Comparison of ENCODE assay signal across 8 mouse cellular contexts in genomic region chr4:132308437-132309139, GRCm38 (mm10). TPM values are rescaled to one million over a fixed set of nuclear protein-coding genes. Genes with fewer than 3 reads are reported as not detected.
A peak's percentile ranks its signal among the peaks of the same experiment; 100 is the strongest.
DNase-seq lines count a peak whose midpoint lies in the region; ATAC-seq and TF ChIP-seq lines count a peak whose summit lies in the region.

No protein-coding gene starts in this region.

- no peak for TF ChIP-seq CTCF in cortical plate, adult 2 months (IDR thresholded peaks at IDR 0.05; ENCODE audit: extremely low read depth, insufficient read depth, low read length)

- peak; percentile 90 for ATAC-seq in activated CD4-positive, CD25-positive, alpha-beta regulatory T cell, adult 4 months
- peak; percentile 76 for ATAC-seq in megakaryocyte progenitor cell, adult 5-6 weeks (replicated peaks; ENCODE audit: poor library complexity)

- TF ChIP-seq POLR2A in cortical plate, adult 2 months (IDR thresholded peaks at IDR 0.05; ENCODE audit: extremely low read depth, insufficient read depth, low read length) = peak; percentile 100

- H3K4me1 ChIP-seq in cortical plate, adult 2 months (ENCODE audit: control insufficient read depth, insufficient read depth, low read length) = no peaks in the 10 kb centered on the region

- peak overlapping the region; percentile 84 for H3K4me3 ChIP-seq in cortical plate, adult 2 months (ENCODE audit: insufficient read depth, low read length)

- DNase-seq in gastrocnemius, adult 8-10 months (ENCODE audit: low spot score in 2 of 2) = peak; percentile 80 to 86
- DNase-seq in induced T-regulatory cell, adult 2 months (ENCODE audit: low read depth) = peak; percentile 94
- DNase-seq in left cerebral cortex, adult 9 months (ENCODE audit: low spot score in 2 of 2) = peak; percentile 81 to 92
- DNase-seq in right cerebral cortex, postnatal 14 days = peak; percentile 87
- peak; percentile 85 to 90 for DNase-seq in urinary bladder, postnatal 36 days (ENCODE audit: low spot score in 2 of 2)

- H3K27ac ChIP-seq in cortical plate, adult 2 months (ENCODE audit: insufficient read depth, low read length) = peak overlapping the region; percentile 90

RNA-seq across cellular contexts. Expression of gene Rab42, which starts 5.4 kb away (rescaled TPM):
- not detected for polyA plus RNA-seq in activated CD4-positive, CD25-positive, alpha-beta regulatory T cell, adult 4 months (2017; shearing (Covaris generic))
- 3.8 and 5.3 TPM in 2 replicates for polyA plus RNA-seq in cortical plate, adult 2 months (2012; rRNA removed)
- 1 to 10 TPM in 1 of 4 experiments, under 1 TPM in 1, not detected in 2; 0.58 to 1.5 TPM for total RNA-seq in gastrocnemius, adult 8-10 months (2022)
- not detected in 2 replicates for total RNA-seq in megakaryocyte progenitor cell, adult 5-6 weeks (2015)
- 1.0 and 1.3 TPM in 2 replicates for total RNA-seq in megakaryocyte progenitor cell, adult 5-6 weeks (2017)

RNA-seq across cellular contexts. Expression of gene Trnau1ap, which starts 20.8 kb away (rescaled TPM):
- 10 to 100 TPM; 36.0 to 41.5 TPM for polyA plus RNA-seq in activated CD4-positive, CD25-positive, alpha-beta regulatory T cell, adult 4 months (2017; shearing (Covaris generic))
- 14.9 and 16.6 TPM in 2 replicates for polyA plus RNA-seq in cortical plate, adult 2 months (2012; rRNA removed)
- total RNA-seq in gastrocnemius, adult 8-10 months (2022) = 10 to 100 TPM in 3 of 4 experiments, 1 to 10 TPM in 1; 9.4 to 13.4 (median 11.1) TPM
- total RNA-seq in megakaryocyte progenitor cell, adult 5-6 weeks (2015) = 32.2 and 45.6 TPM in 2 replicates
- 34.4 and 43.4 TPM in 2 replicates for total RNA-seq in megakaryocyte progenitor cell, adult 5-6 weeks (2017)

RNA-seq across cellular contexts. Expression of gene Taf12, which starts 34.4 kb away (rescaled TPM):
- 10 to 100 TPM; 74.6 to 89.5 TPM for polyA plus RNA-seq in activated CD4-positive, CD25-positive, alpha-beta regulatory T cell, adult 4 months (2017; shearing (Covaris generic))
- polyA plus RNA-seq in cortical plate, adult 2 months (2012; rRNA removed) = 15.9 and 19.4 TPM in 2 replicates
- 10 to 100 TPM; 35.4 to 47.2 (median 38.4) TPM for total RNA-seq in gastrocnemius, adult 8-10 months (2022)
- total RNA-seq in megakaryocyte progenitor cell, adult 5-6 weeks (2015) = 40.5 and 42.1 TPM in 2 replicates
- 34.1 and 72.2 TPM in 2 replicates for total RNA-seq in megakaryocyte progenitor cell, adult 5-6 weeks (2017)

RNA-seq across cellular contexts. Expression of gene Rcc1, which starts 44.8 kb away (rescaled TPM):
- polyA plus RNA-seq in activated CD4-positive, CD25-positive, alpha-beta regulatory T cell, adult 4 months (2017; shearing (Covaris generic)) = 10 to 100 TPM in 1 of 2 experiments, 1 to 10 TPM in 1; 9.5 to 25.2 TPM
- 8.8 and 9.2 TPM in 2 replicates for polyA plus RNA-seq in cortical plate, adult 2 months (2012; rRNA removed)
- 1 to 10 TPM; 4.8 to 8.4 (median 8.1) TPM for total RNA-seq in gastrocnemius, adult 8-10 months (2022)
- 24.2 and 26.8 TPM in 2 replicates for total RNA-seq in megakaryocyte progenitor cell, adult 5-6 weeks (2015)
- 44.1 and 46.9 TPM in 2 replicates for total RNA-seq in megakaryocyte progenitor cell, adult 5-6 weeks (2017)

RNA-seq across cellular contexts. Expression of gene Gmeb1, which starts 47.2 kb away (rescaled TPM):
- 10 to 100 TPM; 13.8 to 13.9 TPM for polyA plus RNA-seq in activated CD4-positive, CD25-positive, alpha-beta regulatory T cell, adult 4 months (2017; shearing (Covaris generic))
- 19.1 and 20.6 TPM in 2 replicates for polyA plus RNA-seq in cortical plate, adult 2 months (2012; rRNA removed)
- total RNA-seq in gastrocnemius, adult 8-10 months (2022) = 10 to 100 TPM in 1 of 4 experiments, 1 to 10 TPM in 3; 7.4 to 11.0 (median 7.9) TPM
- total RNA-seq in megakaryocyte progenitor cell, adult 5-6 weeks (2015) = 13.9 and 14.3 TPM in 2 replicates
- total RNA-seq in megakaryocyte progenitor cell, adult 5-6 weeks (2017) = 18.7 and 29.3 TPM in 2 replicates

Comparison
In these comparisons a context has a peak if more than half of its experiments do, and no peak if none do; other contexts are left out.
1. Peak in every context shown above with its lines: DNase-seq, ATAC-seq, H3K4me3 ChIP-seq and H3K27ac ChIP-seq.